Mouse (Mus musculus): ENCODE measurements at regions not wholly inside any gene's neighbourhood (a gene's known extent, or its start where the extent isn't known, plus 50 kb on each side); places are given as distances from the start of the nearest gene placed in this dataset.

DNA sequence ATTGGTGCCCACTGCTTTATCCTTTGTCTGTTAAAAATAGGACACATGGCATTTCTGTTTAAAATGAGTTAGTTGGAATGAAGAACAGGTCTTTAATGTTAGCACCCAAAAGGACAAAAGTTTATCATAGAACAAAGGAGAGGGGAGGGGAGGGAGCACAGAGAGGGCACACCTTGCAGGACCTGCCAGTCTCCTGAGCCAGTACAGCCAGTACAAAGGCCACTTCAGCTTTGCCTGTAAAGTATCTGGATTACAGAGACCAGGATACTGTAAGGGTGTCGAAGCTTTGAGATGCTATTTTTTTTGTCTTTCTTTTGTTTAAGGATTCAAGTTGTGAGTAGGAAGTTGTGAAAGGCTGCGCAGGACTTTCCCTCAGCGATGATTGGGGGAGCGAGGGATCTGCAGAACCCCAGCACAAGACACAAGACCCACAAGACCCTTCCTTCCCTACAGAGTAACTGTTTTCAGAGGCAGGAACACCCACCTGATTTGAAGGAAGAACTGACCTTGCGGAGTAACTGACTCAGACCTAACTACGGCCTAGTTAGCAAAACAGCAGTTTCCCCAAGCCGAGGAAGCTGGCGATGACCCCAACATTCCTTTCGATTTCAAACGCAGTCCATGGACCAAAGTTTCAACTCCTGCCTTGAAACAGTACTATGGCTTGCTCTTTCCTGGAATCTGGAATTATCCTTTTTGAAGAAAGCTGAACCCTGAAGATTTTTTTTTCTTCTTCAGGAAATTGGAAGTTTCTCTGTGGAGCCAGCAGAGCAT is 178.1 kb downstream of the Efnb2 start:
- DNase-seq: no peak

DNA sequence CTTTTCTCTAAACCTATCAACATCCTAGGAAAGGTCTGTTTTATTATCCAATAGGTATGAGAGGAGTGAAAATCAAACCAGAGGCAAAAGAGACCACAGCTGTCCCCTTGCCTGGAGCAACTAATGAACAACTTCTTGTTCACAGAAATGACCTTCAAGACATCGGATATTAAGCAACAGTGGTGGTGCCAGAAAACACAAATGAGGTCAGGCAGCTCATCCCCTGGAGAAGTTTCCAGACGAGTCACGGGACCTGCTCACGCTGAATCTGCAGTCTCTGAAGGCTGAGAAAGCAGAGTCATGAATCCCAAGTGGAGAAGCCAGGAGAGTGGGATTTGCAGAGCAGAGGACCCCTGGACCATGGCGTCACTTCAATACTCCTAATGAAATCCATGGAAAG is 183.6 kb downstream of the Efnb2 start:
- no peak for DNase-seq

DNA sequence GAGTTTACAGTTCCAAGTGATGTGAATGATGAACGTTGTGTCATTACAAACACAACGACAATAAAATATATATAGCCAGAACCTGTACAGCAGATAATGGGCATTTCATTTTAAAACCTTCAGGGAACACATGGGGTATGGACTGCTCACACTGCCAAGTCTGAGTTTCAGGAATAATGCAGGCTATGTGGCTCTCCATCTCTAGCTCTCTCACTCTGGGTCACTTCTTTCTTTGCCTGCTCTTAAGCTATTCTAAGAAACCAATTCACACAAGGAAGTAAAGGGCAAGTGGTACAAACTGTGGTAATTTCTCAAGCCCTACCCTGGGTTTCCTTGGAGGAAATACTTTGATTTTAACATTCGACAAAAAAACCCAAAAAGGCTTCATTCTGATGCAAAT is 192.5 kb downstream of the Efnb2 start:
- DNase-seq: no peak

DNA sequence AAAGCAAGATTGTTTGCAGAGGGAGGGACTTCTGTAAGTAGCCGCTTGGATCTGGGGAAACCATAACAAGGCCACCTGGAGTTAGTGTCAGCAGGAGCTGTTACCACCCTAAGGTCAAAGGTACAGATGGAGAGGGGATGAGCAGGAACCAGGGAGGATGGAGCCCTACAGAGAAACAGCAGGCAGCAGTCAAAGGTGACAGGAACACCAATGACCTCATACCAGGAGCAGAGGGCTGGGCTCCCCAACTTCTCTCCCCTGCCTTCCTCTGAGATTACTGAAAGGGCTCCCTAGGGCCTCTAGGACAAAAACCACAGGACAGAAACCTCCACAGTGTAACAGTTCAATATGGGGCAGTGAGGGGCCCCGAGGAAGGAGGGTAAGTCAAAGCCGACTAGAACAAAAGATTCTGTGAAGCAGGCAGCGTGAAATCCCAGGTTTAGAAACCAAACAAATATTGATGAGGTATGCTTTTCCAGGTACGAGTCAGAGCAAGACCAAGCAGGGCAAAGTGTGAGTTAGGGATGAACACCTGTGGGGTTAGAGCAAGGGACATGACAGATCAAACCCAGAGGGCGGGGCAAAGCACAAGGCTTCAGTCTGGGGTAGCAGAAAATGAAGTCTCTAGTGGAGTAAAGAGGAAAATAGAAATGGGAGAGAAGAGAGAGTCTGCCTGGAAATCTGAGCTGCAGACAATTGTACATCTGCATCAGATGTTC is 194.4 kb downstream of the Efnb2 start:
- no peak for DNase-seq

DNA sequence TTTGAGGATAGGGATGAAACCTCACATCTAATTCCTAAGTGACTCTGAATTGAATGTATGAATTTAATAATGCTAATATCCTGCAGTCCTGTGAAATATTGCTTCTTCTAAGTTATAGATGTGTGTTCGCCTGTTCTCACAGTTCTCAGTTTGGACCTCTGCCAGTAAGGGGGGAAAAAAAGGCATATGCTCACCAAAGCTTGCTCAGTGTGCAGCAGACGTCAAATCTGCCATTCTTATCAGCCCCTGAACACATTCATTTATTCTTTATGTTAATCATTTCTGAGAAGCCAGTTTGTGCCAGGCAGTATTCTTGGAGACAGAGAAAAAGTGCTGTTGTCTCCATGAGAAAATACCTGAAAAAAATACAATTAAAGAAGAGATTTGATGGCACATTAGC is 198.6 kb downstream of the Efnb2 start:
- no peak for DNase-seq

DNA sequence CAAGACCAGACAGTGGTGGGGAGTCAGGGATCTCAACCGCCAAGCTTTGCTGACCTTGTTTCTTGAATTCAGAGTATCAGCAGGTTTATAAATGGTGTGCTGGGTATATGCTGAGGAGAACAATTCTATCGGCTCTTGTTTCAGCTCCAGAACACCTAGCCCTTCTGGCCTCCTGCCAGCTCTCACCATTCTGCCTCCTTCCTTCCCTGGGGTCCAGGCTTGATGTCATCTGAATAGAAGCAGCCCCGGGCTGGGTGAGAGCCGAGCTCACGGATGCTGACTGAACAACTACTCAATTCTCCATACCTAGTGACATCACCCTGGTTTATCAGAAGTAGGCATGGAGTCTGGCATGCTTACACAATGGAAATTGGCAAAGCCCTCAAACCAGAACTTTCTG is 203.5 kb downstream of the Efnb2 start:
- no peak for DNase-seq

DNA sequence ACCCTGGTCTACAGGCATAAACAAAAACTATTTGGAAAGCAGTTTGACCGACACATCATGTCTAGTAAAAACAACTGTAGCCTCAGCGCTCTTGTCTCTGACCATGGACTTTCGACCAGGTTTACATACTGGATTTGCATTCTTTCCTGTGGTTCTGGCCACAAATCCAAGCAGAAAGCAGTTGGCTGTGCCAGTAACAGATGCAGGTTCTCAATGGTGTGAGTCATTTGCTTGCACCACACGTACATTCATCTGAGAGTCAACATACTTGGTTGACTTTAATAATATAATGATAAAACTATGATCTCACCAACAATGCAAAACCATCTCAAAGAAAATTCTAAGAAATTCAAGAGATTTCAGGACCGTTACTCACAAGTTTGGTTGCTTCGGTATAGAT is 207.1 kb downstream of the Efnb2 start:
- no peak for DNase-seq

DNA sequence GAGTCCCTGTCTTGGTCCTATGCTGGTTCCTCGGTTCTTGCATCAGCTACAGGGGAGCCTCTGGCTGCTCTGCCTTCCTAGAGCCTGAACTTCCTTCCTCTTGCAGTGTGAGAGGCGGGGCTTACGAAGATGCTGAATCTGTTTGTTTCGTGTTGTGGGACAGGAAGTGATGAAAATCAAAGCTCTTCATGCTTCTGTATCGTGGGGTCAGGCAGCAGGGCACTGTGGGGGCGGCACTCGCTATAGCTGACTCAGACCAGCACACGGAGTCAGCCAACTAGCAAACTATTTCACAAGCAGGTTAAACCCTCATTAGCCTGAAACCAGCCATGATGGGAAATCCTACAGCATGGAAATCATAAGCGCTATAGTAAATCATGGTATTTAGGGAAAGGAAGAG is 208.8 kb downstream of the Efnb2 start:
- DNase-seq: no peak

DNA sequence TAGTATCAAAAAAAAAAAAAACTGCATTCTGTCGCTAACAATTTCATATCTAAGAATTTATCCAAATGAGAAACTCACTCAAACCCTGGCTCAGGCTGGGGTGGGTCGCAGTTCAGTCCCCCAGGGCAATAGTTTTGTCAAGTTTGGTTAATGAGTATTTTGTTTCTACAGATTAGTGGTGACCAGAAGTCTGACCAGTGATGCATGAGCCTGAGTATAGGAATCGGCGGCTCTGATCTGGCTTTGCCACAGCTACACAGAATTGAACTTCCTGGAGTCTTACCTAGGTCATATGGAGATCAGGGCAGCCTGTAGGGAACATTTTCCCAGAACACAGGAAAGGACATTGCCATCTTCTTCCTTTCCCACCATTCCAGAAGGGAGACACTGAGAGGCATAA is 212.1 kb downstream of the Efnb2 start:
- no peak for DNase-seq

DNA sequence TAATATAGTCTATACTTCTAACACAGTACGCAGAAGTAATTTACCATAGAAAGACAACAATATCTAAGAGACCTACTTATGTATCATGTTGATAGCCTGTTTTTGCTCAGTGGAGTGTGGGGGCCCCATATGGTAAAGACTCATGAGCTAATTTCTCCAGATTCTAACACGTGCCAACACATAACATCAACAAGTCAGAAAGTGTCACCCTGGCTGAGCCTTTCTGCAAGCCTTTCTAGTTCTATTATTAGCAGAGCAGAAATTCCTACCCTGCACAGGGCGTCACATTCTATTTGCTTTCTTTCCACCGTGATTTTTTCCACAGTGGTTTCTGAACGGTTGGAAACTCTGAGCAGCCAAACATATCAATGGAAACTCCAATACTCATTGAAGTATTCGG is 219.5 kb downstream of the Efnb2 start:
- DNase-seq: no peak

DNA sequence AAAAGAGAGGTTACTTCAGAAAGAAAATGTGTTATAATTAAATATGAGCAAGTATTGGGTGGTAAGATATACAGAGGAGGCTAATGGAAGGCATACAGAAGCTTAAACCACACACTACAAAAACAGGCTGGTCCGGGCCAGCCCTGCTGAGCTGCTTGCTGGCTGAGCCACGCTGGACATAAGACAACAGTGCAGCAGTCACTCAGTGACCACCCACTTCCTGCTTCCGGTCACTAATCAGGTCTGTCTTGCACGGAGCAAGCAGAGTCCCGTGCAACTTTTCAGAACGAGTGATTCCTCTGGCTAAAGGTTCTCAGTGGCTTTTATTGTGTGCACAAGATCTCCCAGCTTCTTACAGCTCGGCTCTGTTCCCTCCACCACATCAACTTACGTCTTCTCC is 220.1 kb downstream of the Efnb2 start:
- no peak for DNase-seq

DNA sequence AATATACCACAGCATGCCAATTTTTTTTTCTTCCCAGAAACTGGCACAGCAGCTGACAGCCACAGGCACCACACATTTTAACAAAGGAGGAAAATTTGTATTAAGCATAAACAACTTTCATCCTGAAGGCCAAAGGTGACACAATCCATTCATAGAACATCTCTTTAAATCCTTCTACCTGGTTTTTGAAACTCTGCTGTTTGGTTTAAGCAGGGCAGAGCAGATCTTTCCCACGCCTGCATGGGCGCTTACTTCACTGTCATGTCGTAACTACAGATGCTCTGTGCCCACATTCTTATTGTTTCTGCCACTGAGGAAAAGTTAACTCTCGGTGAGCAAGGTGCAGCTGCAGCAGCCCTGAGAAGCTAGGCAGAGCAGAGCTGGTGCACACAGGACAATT is 234.8 kb downstream of the Efnb2 start:
- DNase-seq: no peak

DNA sequence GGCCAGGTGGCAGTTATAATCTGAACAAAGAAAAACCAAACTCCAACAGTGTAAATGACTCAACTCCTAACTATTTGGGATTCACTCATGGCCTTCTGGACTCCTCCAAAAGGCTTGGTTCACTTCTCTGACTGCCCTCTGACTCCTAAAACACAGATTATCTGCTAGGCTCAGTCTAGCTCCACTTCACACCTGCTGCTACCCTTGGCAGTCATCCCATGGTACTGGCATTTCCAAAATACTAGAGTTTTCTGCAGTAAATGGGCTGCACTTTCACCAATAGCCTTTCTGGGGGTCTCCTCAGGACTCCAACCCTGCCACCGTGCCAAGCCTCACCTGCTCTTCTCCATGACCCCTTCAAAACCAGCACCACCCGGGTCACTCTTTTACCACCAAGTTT is 237.6 kb downstream of the Efnb2 start:
- DNase-seq: no peak

DNA sequence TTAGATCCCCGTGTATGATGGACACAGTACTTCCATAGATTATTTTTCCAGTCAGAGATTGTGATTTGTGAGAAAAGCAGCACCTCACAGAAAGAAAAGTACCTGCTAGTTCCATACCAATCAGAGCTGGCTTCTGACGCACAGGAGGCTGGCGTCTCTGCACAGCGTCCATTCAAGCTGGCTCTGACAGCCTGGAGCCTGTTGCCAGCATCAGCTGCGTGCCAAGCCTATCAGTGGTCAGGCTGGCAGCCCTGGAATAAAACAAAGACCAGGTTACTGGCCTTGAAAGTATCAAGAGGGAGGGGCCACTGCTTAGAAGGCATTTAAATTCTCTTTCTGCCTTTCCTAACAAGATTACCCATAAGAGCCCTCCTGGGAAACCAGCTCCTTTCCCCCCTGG is 239.3 kb downstream of the Efnb2 start:
- no peak for DNase-seq

DNA sequence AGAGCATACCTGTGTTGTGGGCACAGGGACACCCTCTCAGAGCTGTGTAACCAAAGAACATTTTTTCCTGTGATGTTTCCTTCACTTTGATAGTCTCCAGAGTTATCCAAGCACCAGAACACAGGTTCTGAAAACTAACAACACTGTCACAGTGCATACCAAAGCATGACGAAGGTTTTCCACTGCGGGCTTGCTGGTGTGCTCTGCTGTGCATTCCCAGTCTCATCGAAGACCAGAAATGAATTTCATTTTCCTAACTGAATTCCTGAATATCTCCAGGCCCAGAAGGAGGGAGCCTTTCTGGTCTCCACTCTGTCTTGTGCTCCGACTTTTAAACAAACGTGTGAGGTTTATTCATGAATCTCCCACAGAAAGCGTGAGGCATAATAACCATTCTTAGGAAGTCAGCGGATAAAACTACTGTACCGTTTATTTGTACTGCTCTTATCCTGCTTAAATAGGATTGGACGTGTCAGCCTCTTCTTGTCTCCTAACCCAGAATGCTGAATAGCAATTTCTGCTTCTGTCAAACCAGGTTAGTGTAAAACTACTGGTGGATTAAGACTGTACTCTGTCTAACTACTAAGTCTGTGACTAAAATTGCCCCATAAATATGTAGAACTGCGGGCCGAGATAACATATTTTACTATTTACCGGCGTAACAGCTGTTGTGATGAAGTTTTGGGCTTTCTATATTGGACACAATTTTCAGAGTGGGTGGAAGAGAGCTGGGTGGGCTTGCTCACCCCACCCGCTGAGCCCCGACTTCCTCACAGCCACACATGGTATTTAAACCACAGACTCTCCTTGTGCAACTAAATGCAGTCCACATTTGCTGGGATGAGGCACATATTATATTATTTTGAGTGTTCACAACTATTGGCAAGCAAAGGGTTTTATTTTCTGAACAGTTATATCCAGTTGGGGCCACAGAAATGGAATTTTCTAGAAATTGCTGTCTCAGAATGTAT is 241.4 kb downstream of the Efnb2 start:
- no peak for DNase-seq

DNA sequence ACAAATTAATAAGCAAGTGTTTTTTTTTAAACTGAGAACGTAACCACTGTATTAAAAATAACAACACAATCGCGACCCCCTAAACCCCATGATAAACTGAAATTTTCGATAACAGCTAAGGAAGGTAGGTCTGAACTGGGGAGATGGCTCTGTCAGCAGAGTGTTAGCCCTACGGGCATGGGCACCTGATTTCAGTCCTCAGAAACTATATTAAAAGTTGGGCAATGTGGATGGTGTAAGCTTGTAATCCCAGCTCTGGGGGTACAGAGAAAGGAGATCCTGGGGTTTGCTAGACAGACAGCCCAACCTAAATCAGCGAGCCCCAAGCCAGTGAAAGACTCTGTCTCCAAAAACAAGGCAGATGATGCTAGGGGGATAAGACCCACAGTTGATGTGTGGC is 242.1 kb downstream of the Efnb2 start:
- DNase-seq: no peak

DNA sequence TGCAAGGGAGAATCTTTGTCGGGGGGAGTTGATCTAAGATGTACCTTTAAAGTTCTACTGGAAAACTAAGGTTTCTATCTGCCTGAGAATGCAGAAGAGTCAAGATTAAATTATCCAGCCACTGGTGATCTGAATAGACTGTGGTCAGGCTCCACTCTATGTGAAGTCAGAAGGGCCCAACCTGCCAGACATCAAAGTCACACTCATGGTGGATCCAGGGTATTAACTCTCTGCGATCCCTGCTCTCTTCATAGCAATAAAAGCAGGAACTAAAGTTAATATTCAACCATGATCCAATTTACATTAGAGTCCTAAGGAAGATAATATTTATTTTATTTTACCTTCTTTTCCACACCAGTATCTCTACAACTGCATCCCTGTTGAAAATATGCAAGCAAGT is 242.5 kb downstream of the Efnb2 start:
- no peak for DNase-seq

DNA sequence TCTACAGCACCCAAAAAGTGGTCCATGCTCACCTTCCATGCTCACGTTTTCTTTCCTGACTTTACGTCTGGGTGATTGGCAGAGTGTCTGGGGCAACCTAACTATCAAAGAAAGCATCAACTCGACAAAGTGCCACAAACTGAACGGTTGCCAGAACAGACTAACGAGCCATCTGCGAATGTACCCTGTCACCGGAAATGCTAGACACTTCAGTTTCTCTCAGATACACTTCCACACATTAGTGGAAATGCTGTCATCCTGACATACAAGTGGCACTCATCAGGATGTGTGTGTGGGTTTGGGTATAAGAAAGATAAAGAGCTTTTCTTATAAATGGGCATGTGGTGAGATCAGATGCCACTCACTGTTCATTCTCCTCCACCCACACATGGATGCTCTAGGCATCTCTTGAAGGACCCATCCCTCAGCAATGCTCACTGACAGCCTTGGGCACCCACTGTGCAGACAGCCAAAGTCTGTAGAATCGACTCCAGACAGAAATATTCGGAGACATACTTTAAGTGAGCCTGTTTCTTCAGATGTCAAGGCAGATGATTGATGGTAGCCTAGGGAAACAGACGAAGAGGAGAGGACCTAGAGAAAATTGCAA is 244.8 kb downstream of the Efnb2 start:
- DNase-seq: no peak

DNA sequence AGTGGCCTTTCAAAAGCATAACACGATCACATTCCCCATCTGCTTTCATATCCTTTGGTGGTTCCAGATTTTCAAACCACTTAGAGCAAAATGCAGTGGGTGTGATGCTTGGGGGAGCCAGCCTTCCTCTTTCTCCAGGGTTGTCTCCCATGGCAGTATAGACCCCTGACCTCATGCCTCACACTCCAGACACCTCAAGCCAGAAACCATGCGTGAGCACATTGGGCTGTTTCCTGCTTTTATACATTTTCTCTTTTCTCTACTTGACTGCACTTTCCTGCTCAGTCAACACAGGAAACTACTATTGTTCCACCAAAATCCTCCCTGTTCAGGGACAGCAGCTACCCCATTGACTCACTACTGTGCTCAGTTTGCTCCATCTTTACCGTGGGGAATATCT is 253.7 kb downstream of the Efnb2 start:
- DNase-seq: no peak

DNA sequence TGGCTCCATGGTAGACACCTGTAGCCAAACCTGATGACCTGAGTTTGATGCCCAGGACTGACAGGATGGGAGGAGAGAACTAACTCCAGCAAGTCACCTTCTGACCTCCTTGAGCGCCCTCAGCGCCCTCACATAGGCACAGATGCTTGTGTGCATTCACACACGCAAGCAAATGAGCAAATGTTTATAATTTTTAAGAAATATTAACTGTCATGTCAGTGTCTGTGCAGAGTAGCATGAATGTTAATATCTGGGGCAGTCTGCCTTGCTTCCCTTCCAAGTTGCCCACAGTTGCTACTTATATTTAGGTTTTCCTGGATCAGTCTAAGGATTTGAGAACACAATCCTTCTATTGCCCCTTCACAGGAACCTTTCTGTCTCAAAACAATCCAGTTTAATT is 257.6 kb downstream of the Efnb2 start:
- DNase-seq: no peak

DNA sequence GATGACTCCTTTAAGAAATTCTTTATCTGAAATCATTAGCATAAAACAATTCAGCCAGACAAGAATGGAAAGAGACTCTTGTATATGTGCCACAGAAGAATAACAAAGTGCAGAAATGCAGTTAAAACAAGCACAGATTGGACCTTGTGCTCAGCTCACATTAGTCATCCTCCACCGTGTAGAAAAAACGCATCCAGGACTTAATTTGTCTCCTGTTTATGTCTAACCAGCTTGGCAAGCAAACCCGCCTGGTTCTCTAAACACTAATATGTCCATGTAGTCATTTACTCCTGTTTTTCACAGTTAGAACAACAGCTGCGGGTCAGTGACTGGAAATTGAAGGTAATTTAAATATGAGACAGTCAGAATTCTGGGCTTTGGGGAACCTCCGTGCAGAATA is 268.7 kb downstream of the Efnb2 start:
- DNase-seq: no peak

DNA sequence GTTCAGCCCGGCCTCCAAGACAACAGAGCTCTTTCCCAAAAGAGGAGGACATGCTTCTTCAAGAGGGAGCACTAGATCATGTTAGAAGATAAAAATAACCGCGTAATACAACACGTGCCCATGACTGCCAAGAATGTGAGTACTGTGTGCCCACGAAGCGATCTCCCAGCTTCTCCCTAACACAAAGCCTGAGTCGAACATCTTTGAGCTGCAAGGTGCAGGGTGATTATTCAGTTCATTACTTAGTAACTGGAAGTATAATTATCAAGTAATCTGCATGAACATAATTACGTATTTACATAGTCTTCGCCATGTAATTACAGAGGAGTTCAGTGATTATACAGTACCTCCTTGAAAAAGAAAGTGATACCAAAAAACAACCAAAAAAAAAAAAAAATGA is 269.7 kb downstream of the Efnb2 start:
- no peak for DNase-seq

DNA sequence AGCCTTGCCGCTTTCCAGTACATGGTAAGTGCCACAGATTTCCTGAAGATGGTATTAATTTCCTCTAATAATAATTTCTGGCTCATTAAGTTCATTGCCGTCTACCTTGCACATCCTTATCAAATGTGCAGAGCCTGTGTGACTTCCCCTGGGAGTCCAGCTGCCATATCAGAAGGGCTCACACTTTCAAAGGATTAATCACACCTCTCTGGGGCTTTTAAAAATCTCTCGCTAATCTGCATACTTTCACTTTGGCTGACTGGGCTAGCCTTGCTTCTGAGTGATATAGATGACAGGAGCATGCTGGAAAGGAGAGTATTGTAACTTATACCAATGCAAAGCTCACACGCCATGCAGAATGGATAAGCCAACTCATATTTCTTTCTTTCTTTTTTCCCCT is 282.8 kb downstream of the Efnb2 start:
- no peak for DNase-seq

All from B cell, adult 2 months (primary cell).